Mouse (Mus musculus) ES-Bruce4 (cell line): Measurements from ENCODE around the gene Mag. TPM values are rescaled to one million over a fixed set of nuclear protein-coding genes. Genes with fewer than 3 reads are reported as not detected.

Experiments
- H3K27ac ChIP-seq: 2 replicates; pipeline ENCODE4 v1.5.1; 2012; ENCODE audit warnings: low read length, inconsistent platforms; ENCODE audit not compliant: insufficient read depth
- H3K27me3 ChIP-seq: 2 replicates; pipeline ENCODE4 v1.6.1; 2012; ENCODE audit warnings: mild to moderate bottlenecking, low read length, inconsistent platforms; ENCODE audit not compliant: control insufficient read depth, poor library complexity, insufficient read depth, severe bottlenecking
- H3K36me3 ChIP-seq: 2 replicates; pipeline ENCODE4 v1.6.1; 2012; ENCODE audit warnings: inconsistent platforms, mild to moderate bottlenecking, low read length, moderate library complexity; ENCODE audit not compliant: control insufficient read depth, poor library complexity, insufficient read depth, severe bottlenecking
- H3K4me1 ChIP-seq: one replicate; pipeline ENCODE4 v1.8.1; 2011; ENCODE audit warnings: low read length; ENCODE audit not compliant: control insufficient read depth, insufficient read depth
- H3K4me3 ChIP-seq: 2 replicates; pipeline ENCODE4 v1.5.1; 2011; ENCODE audit warnings: low read depth, mild to moderate bottlenecking, low read length
- H3K9ac ChIP-seq: 2 replicates; pipeline ENCODE4 v1.6.1; 2012; ENCODE audit warnings: low read depth, mild to moderate bottlenecking, inconsistent platforms; ENCODE audit not compliant: poor library complexity, severe bottlenecking
- H3K9me3 ChIP-seq: replicated peaks from 2 replicates; pipeline ENCODE4 v1.6.1; 2012; ENCODE audit warnings: mild to moderate bottlenecking, low read length, inconsistent platforms; ENCODE audit not compliant: control insufficient read depth, poor library complexity, insufficient read depth, severe bottlenecking
- CTCF ChIP-seq: IDR thresholded peaks from one replicate; pipeline ENCODE4 v1.8.1; 2011; ENCODE audit warnings: low read depth, low read length
- EP300 ChIP-seq: IDR thresholded peaks from 2 replicates; pipeline ENCODE4 v1.6.1; 2011; ENCODE audit warnings: low read depth, low read length; ENCODE audit not compliant: insufficient read depth
- POLR2A ChIP-seq: IDR thresholded peaks from one replicate; pipeline ENCODE4 v1.8.1; 2011; ENCODE audit warnings: low read length; ENCODE audit not compliant: insufficient read depth
- polyA plus RNA-seq: library from polyadenylated mRNA; stranded (reverse); fragments of >200 nt; gene quantifications from 2 replicates; pipeline ENCODE4 v1.2.4, GENCODE M21; 2011; ENCODE audit warnings: low read depth; ENCODE audit not compliant: missing spikeins, insufficient read depth, insufficient read length

The Mag gene
- polyA plus RNA-seq, 1 experiment: 0.85 TPM

DNA sequence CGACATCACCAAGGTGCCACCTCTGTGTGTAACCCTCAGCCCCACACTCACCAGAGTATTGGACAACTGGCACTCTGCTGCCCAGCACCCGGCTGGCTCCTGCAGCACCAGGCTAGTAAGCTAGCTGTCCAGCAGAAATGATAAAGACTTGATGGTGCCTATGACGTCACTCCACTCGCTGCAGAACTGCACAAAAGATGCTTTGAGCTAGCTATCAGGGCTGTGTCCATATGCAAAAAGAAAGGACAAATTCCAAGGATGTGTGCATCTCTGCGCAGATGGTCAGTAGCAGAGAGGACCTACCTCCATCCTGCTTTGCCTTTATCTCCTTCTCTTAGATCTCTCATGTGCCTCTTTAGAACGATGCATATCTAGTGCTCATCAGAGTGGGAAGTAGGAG is 58.6 kb downstream of the Mag start, which contains the start of gene Ffar3:
Gene Ffar3 (minus strand): TSS at position 101 of the 400 bp plus-strand sequence.
- Histone ChIP-seq H3K36me3 (no peaks in the 10 kb centered on the region), H3K9ac (no peak within 1 kb of the TSS)

GRCm38 (mm10) chr7:30851421-30851820 is 63.3 kb downstream of the Mag start:
- Histone ChIP-seq H3K9me3 (no peaks in the 10 kb centered on the region), H3K9ac (no peak overlapping the region), H3K4me3 (no peak overlapping the region), H3K36me3 (no peaks in the 10 kb centered on the region), H3K4me1 (peaks cover 5% of the 10 kb centered on the region), H3K27me3 (no peaks in the 10 kb centered on the region), H3K27ac (no peak overlapping the region)
- no peak for TF ChIP-seq EP300
- TF ChIP-seq CTCF: no peak
- TF ChIP-seq POLR2A: no peak

More for the DNA sequence above, 58.6 kb downstream of the Mag start, which contains the start of gene Ffar3:
- H3K27ac ChIP-seq: no peak within 1 kb of the TSS
- H3K27me3 ChIP-seq: no peaks in the 10 kb centered on the region
- TF ChIP-seq POLR2A (no peak), EP300 (no peak), CTCF (no peak)
- no peaks in the 10 kb centered on the region for H3K9me3 ChIP-seq
- no peaks in the 10 kb centered on the region for H3K4me1 ChIP-seq
- H3K4me3 ChIP-seq: peak within 1 kb of the TSS; percentile 46

Other genes starting within 250 kb of the Mag start
- 16.9 and 17.8 TPM in 2 replicates for gene Haus5, start 249.9 kb downstream of the Mag start, polyA plus RNA-seq
- gene Pmis2, start 243.3 kb downstream of the Mag start, polyA plus RNA-seq: not detected in 2 replicates
- gene 2200002J24Rik, start 215.9 kb downstream of the Mag start, polyA plus RNA-seq: not detected in 2 replicates
- gene Atp4a, start 202.7 kb downstream of the Mag start, polyA plus RNA-seq: 1.4 and 1.6 TPM in 2 replicates
- gene Tmem147, start 185.3 kb downstream of the Mag start, polyA plus RNA-seq: 66.7 and 75.8 TPM in 2 replicates
- gene Gapdhs, start 171.2 kb downstream of the Mag start, polyA plus RNA-seq: not detected in 2 replicates
- gene Sbsn, start 163.4 kb downstream of the Mag start, polyA plus RNA-seq: 12.4 and 14.6 TPM in 2 replicates
- gene Dmkn, start 151.1 kb downstream of the Mag start, polyA plus RNA-seq: 0.70 and 0.99 TPM in 2 replicates
- 5.0 and 9.1 TPM in 2 replicates for gene Krtdap, start 127.0 kb downstream of the Mag start, polyA plus RNA-seq
- gene Ffar2, start 91.1 kb downstream of the Mag start, polyA plus RNA-seq: not detected in 2 replicates
- gene Ffar3, start 58.7 kb downstream of the Mag start, polyA plus RNA-seq: not detected in 2 replicates
- gene Ffar1, start 53.3 kb downstream of the Mag start, polyA plus RNA-seq: not detected in 2 replicates
- not detected in 2 replicates for gene Cd22, start 34.5 kb downstream of the Mag start, polyA plus RNA-seq
- gene Hamp2, start 9.8 kb upstream of the Mag start, polyA plus RNA-seq: not detected in 2 replicates
- gene Hamp, start 29.2 kb upstream of the Mag start, polyA plus RNA-seq: not detected in 2 replicates
- gene Usf2, start 41.9 kb upstream of the Mag start, polyA plus RNA-seq: 62.7 and 71.4 TPM in 2 replicates
- gene Lsr, start 58.6 kb upstream of the Mag start, polyA plus RNA-seq: 39.1 and 42.9 TPM in 2 replicates
- 3.4 and 3.5 TPM in 2 replicates for gene Fam187b, start 58.9 kb upstream of the Mag start, polyA plus RNA-seq
- 4.9 and 6.0 TPM in 2 replicates for gene Fxyd5, start 127.6 kb upstream of the Mag start, polyA plus RNA-seq
- gene Fxyd7, start 136.6 kb upstream of the Mag start, polyA plus RNA-seq: not detected in 2 replicates
- 2.1 TPM in 2 replicates for gene Fxyd1, start 142.3 kb upstream of the Mag start, polyA plus RNA-seq
- gene Lgi4, start 144.5 kb upstream of the Mag start, polyA plus RNA-seq: 0.88 TPM in 1 of 2 replicates, not detected in the other
- gene Fxyd3, start 161.8 kb upstream of the Mag start, polyA plus RNA-seq: 1.9 TPM in 1 of 2 replicates, not detected in the other
- 27.6 and 28.7 TPM in 2 replicates for gene Hpn, start 200.4 kb upstream of the Mag start, polyA plus RNA-seq
- gene Scn1b, start 212.1 kb upstream of the Mag start, polyA plus RNA-seq: 26.1 and 27.5 TPM in 2 replicates
- gene Gramd1a, start 241.0 kb upstream of the Mag start, polyA plus RNA-seq: 52.0 and 54.9 TPM in 2 replicates